Mouse (Mus musculus): Measurements from ENCODE around the gene Kat6b.

DNA sequence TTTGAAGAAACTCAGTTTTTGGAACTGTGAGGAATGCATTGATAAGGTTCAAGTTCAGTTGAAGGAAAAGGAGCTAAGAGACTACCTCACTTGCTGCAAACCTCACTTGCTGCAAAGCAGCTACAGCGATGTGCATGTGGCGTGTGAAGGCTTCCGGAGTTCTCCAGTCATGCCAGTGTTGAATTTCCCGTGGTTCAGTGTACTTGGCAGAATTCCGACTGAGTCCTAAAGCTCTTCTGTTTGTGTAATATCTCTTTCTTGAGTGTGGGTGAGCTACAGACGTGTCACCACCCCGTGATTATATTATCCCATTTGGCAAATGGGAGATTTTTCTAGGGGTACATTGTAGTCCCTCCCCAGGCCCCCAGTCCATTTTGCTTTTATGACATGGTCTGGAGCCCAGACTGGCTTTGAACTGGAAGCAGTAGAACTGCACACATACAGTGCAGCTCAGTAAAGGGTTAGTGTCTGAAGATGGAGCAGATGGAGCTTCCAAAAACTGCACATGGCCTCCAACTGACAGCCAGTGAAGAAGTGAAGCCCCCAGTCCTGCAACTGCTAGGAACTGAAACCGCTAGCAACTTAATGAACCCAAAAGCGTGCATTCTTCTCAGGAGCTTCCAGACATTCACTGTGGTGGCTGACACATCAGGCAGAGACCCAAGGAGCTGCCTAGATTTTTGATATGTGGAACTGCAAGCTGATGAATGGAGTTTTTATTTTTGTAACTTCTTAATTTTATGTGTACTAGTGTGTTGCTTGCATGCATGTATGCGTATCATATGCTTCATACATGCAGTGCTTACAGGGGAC lies 84.5 kb downstream of the Kat6b start:
- no peak for TF ChIP-seq CTCF (IDR thresholded peaks at IDR 0.05; ENCODE audit: extremely low read depth, insufficient read depth, low read length)
- TF ChIP-seq POLR2A (IDR thresholded peaks at IDR 0.05; ENCODE audit: extremely low read depth, insufficient read depth, low read length), result no peak
